Mouse (Mus musculus) heart, postnatal 0 days (tissue): Measurements from ENCODE around the gene Cst13. TPM values are rescaled to one million over a fixed set of nuclear protein-coding genes. Genes with fewer than 3 reads are reported as not detected.
A peak's percentile ranks its signal among the peaks of the same experiment; 100 is the strongest.

ENCODE experiments used
- ATAC-seq: fragments of 200-750 bp; cut with Nextera tagmentation; 2 replicates; pipeline ENCODE4 v1.8.0; 2017; ENCODE audit warnings: low read depth, moderate number of reproducible peaks, moderate library complexity; ENCODE audit not compliant: insufficient read depth
- DNase-seq: peaks from one replicate; pipeline ENCODE4 v3.0.0-alpha.2; 2016; ENCODE audit warnings: low spot score
- H3K27ac ChIP-seq: fragments of 300-500 bp; sonication (generic); 2 replicates; pipeline ENCODE4 v1.5.1; 2014; ENCODE audit warnings: low read depth, mild to moderate bottlenecking
- H3K27me3 ChIP-seq: fragments of 300-500 bp; sonication (generic); 2 replicates; pipeline ENCODE4 v1.6.1; 2014; ENCODE audit warnings: low read length, mixed read lengths; ENCODE audit not compliant: control insufficient read depth, insufficient read depth
- H3K36me3 ChIP-seq: fragments of 300-500 bp; sonication (generic); replicated peaks from 2 replicates; pipeline ENCODE4 v1.6.1; 2014; ENCODE audit warnings: low read length, mixed read lengths; ENCODE audit not compliant: control insufficient read depth, insufficient read depth
- H3K4me1 ChIP-seq: fragments of 300-500 bp; sonication (generic); 2 replicates; pipeline ENCODE4 v1.6.1; 2014; ENCODE audit warnings: antibody characterized with exemption; ENCODE audit not compliant: control insufficient read depth, insufficient read depth
- H3K4me2 ChIP-seq: fragments of 300-500 bp; sonication (generic); 2 replicates; pipeline ENCODE4 v1.6.1; 2014; ENCODE audit warnings: low read depth, mild to moderate bottlenecking, low read length, moderate library complexity
- H3K4me3 ChIP-seq: fragments of 300-500 bp; sonication (generic); 2 replicates; pipeline ENCODE4 v1.5.1; 2014; ENCODE audit warnings: low read depth, low read length
- H3K9ac ChIP-seq: fragments of 300-500 bp; sonication (generic); replicated peaks from 2 replicates; pipeline ENCODE4 v1.6.1; 2014; ENCODE audit warnings: low read depth, low read length, mixed read lengths
- H3K9me3 ChIP-seq: fragments of 300-500 bp; sonication (generic); replicated peaks from 2 replicates; pipeline ENCODE4 v1.6.1; 2016; ENCODE audit warnings: low read length; ENCODE audit not compliant: control insufficient read depth
- CTCF ChIP-seq: IDR thresholded peaks from 2 replicates; pipeline ENCODE4 v1.5.1; 2016; ENCODE audit warnings: antibody characterized with exemption, control low read depth, low read depth
- EP300 ChIP-seq: IDR thresholded peaks from 2 replicates; pipeline ENCODE4 v1.6.1; 2016; ENCODE audit warnings: antibody characterized with exemption, low read depth
- WGBS: fragments of 180-500 bp; shearing (Covaris S2); extraction: QIAGEN DNeasy Blood & Tissue Kit; methylation state at CpG from one replicate; pipeline ENCODE4 v1.1.7; 2014; 5-methylcytosine and 5-hydroxymethylcytosine counted together
- polyA plus RNA-seq: library from polyadenylated mRNA; unstranded; fragments of >200 nt; fragmentation: Nextera tagmentation; extraction: Ambion mirVana; gene quantifications from 2 replicates; pipeline ENCODE4 v1.2.1, GENCODE M21; 2015
- total RNA-seq: library from RNA; depleted of rRNA; stranded (reverse); fragments of >200 nt; gene quantifications from 2 replicates; pipeline ENCODE4 v1.2.3, GENCODE M21; 2014; ENCODE audit warnings: low replicate concordance

The Cst13 gene
- total and polyA plus RNA-seq, 2 experiments from 2014 or later, result not detected

DNA sequence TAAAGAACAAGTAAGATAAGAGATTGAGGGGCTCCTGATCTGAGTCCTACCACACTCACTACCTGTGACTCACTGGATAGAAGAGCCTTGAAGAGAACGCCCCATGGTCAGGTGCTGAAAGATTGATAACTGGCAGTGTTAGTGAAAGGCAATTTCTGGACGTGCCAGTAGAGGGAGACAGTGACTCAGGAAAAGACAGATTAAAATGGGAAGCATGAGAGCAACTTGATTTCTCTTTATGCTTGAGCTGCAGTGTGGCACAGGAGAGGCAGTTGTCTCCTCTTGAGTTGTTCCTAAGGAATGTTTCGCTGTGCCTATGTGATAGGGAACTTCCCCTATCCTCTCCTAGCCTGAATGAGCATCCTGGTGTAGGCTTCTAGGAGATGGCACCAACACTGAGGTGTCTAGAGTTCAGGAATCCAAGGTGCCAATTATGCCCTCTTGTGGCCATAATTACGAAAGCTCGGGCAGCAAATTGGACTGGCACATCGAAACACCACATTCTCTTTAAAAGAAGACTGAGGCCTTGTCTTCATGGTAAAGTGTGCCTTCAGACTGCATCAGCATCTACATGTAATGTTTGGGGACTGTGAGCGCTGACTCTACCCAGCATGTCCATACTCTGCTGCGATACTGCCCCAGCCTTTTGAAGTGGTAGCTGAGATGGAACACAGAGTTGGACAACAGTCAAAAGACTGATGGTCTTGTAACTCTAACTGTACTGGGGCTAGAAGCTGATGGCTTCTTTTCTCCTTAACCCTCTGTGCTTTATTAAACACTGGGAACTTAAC lies 31.4 kb downstream of the Cst13 start:
- peak; percentile 92 for TF ChIP-seq CTCF
- no peak for TF ChIP-seq EP300
- WGBS, result 37% methylated on average over 8 of the region's 8 CpGs
- Histone ChIP-seq H3K36me3 (no peaks in the 10 kb centered on the region), H3K27me3 (no peaks in the 10 kb centered on the region), H3K9ac (no peak overlapping the region), H3K9me3 (no peaks in the 10 kb centered on the region), H3K27ac (no peak overlapping the region), H3K4me2 (no peak overlapping the region), H3K4me1 (peaks cover under 1% of the 10 kb centered on the region; the same call in 1 of the 2 replicates), H3K4me3 (no peak overlapping the region)
- peak; percentile 67 for ATAC-seq
- peak; percentile 79 for DNase-seq

GRCm38 (mm10) chr2:148856630-148857400 lies 36.9 kb downstream of the Cst13 start:
- peak overlapping the region; percentile 38 for H3K4me2 ChIP-seq
- 18% methylated on average over 8 of the region's 8 CpGs for WGBS
- no peaks in the 10 kb centered on the region for H3K9me3 ChIP-seq
- H3K9ac ChIP-seq, result no peak overlapping the region
- peaks cover 17% of the 10 kb centered on the region for H3K4me1 ChIP-seq
- no peak for TF ChIP-seq CTCF
- TF ChIP-seq EP300, result no peak
- DNase-seq (peak; percentile 21), ATAC-seq (peak; percentile 57)
- H3K4me3 ChIP-seq, result peak overlapping the region; percentile 8
- H3K36me3 ChIP-seq, result no peaks in the 10 kb centered on the region
- H3K27ac ChIP-seq, result peak overlapping the region; percentile 76
- H3K27me3 ChIP-seq, result no peaks in the 10 kb centered on the region

DNA sequence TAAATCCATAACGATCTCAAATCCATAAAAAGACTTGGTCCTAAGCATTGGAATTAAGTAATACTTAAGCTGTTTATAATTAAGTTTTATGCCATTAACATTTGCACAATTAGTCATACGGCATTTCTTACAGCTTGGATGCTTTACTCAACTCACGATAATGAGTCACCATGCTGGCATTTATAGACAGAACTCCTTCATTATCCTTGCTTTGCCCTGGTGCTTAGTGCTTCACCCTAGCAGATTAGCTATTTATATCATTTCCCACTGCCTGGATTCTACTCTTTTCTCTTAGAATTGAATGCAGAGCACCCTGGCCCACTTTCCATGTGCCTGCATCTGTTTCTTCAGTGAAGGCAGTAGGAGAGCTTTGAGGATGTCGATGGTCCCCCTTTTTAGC lies 37.6 kb downstream of the Cst13 start:
- no peak overlapping the region for H3K4me2 ChIP-seq
- ATAC-seq (peak; percentile 41; the same call in 1 of the 2 replicates), DNase-seq (peak; percentile 46)
- peak overlapping the region; percentile 76 for H3K27ac ChIP-seq
- H3K9me3 ChIP-seq, result no peaks in the 10 kb centered on the region
- peaks cover 17% of the 10 kb centered on the region for H3K4me1 ChIP-seq
- no peak for TF ChIP-seq EP300
- H3K4me3 ChIP-seq, result no peak overlapping the region
- H3K27me3 ChIP-seq, result no peaks in the 10 kb centered on the region
- 51% methylated on average over 4 of the region's 4 CpGs for WGBS
- H3K9ac ChIP-seq, result no peak overlapping the region
- H3K36me3 ChIP-seq, result no peaks in the 10 kb centered on the region

- Histone ChIP-seq H3K9me3 (no peaks in the 10 kb centered on the region), H3K4me2 (no peak overlapping the region), H3K9ac (no peak overlapping the region), H3K27ac (peak overlapping the region; percentile 48), H3K4me1 (peaks cover 29% of the 10 kb centered on the region), H3K27me3 (no peaks in the 10 kb centered on the region), H3K4me3 (no peak overlapping the region), H3K36me3 (no peaks in the 10 kb centered on the region)
- ATAC-seq, result no peak
- no peak for DNase-seq
- 59% methylated on average over 4 of the region's 4 CpGs for WGBS
- TF ChIP-seq CTCF (no peak), EP300 (no peak)
Measured at GRCm38 (mm10) chr2:148860993-148861392, 41.1 kb downstream of the Cst13 start.

GRCm38 (mm10) chr2:148861693-148862092 lies 41.8 kb downstream of the Cst13 start:
- ATAC-seq (no peak), DNase-seq (no peak)
- no peaks in the 10 kb centered on the region for H3K27me3 ChIP-seq
- H3K9ac ChIP-seq, result no peak overlapping the region
- H3K9me3 ChIP-seq, result no peaks in the 10 kb centered on the region
- TF ChIP-seq EP300 (no peak), CTCF (no peak)
- peaks cover 24% of the 10 kb centered on the region for H3K4me1 ChIP-seq
- peak overlapping the region; percentile 48; the same call in 1 of the 2 replicates for H3K27ac ChIP-seq
- no peak overlapping the region for H3K4me2 ChIP-seq
- no peaks in the 10 kb centered on the region for H3K36me3 ChIP-seq
- no peak overlapping the region for H3K4me3 ChIP-seq
